Mouse (Mus musculus): Measurements from ENCODE around the gene Spaca7. TPM values are rescaled to one million over a fixed set of nuclear protein-coding genes. Genes with fewer than 3 reads are reported as not detected.
"Not testable (repeated sequence)": the region's sequence is repeated elsewhere in the genome, so short reads cannot be mapped to it uniquely, and the experiment has no call there.

Spaca7 gene
- polyA plus RNA-seq (2012; rRNA removed): not detected in 2 replicates

GRCm38 (mm10) chr8:12572814-12573534, at the start of gene Spaca7:
Spaca7 (plus strand) TSS chr8:12573029.
- DNase-seq (ENCODE audit: low read depth, low spot score): peak; percentile 33
- WGBS: 28% methylated on average over 14 of the region's 14 CpGs

- DNase-seq (ENCODE audit: low read depth, low spot score): no peak
- WGBS: 13% methylated on average over 1 of the region's 1 CpGs
Observed at GRCm38 (mm10) chr8:12524279-12524678, 48.5 kb upstream of the Spaca7 start.

- WGBS: 57% methylated on average over 2 of the region's 2 CpGs
- no peak for DNase-seq (ENCODE audit: low read depth, low spot score)
Observed at GRCm38 (mm10) chr8:12528659-12529058, 44.2 kb upstream of the Spaca7 start.

- 36% methylated on average over 9 of the region's 9 CpGs for WGBS
- DNase-seq (ENCODE audit: low read depth, low spot score): no peak
Observed at GRCm38 (mm10) chr8:12535617-12536016, 37.2 kb upstream of the Spaca7 start.

GRCm38 (mm10) chr8:12536306-12536705, 36.5 kb upstream of the Spaca7 start:
- DNase-seq (ENCODE audit: low read depth, low spot score): no peak
- WGBS: 85% methylated on average over 7 of the region's 7 CpGs

GRCm38 (mm10) chr8:12545236-12545635, 27.6 kb upstream of the Spaca7 start:
- no peak for DNase-seq (ENCODE audit: low read depth, low spot score)
- 63% methylated on average over 4 of the region's 4 CpGs for WGBS

GRCm38 (mm10) chr8:12545671-12546070, 27.2 kb upstream of the Spaca7 start:
- WGBS: 54% methylated on average over 4 of the region's 4 CpGs
- no peak for DNase-seq (ENCODE audit: low read depth, low spot score)

- DNase-seq (ENCODE audit: low read depth, low spot score): no peak
- WGBS: 68% methylated on average over 7 of the region's 7 CpGs
Observed at GRCm38 (mm10) chr8:12547466-12548220, 25.2 kb upstream of the Spaca7 start.

- no peak for DNase-seq (ENCODE audit: low read depth, low spot score)
- 14% methylated on average over 15 of the region's 15 CpGs for WGBS
Observed at GRCm38 (mm10) chr8:12548255-12548654, 24.6 kb upstream of the Spaca7 start.

GRCm38 (mm10) chr8:12548680-12549079, 24.1 kb upstream of the Spaca7 start:
- DNase-seq (ENCODE audit: low read depth, low spot score): no peak
- whole genome bisulfite sequencing: 25% methylated on average over 5 of the region's 5 CpGs

GRCm38 (mm10) chr8:12555515-12556145, 17.2 kb upstream of the Spaca7 start:
- no peak for DNase-seq (ENCODE audit: low read depth, low spot score)
- 58% methylated on average over 15 of the region's 15 CpGs for WGBS

- DNase-seq (ENCODE audit: low read depth, low spot score): no peak
- WGBS: 52% methylated on average over 3 of the region's 3 CpGs
Observed at GRCm38 (mm10) chr8:12558786-12559185, 14.0 kb upstream of the Spaca7 start.

GRCm38 (mm10) chr8:12561403-12561960, 11.3 kb upstream of the Spaca7 start:
- WGBS: 15% methylated on average over 11 of the region's 11 CpGs
- peak; percentile 31 for DNase-seq (ENCODE audit: low read depth, low spot score)

GRCm38 (mm10) chr8:12564307-12564706, 8.5 kb upstream of the Spaca7 start:
- DNase-seq (ENCODE audit: low read depth, low spot score): no peak
- 5% methylated on average over 4 of the region's 4 CpGs for WGBS

- no peak for DNase-seq (ENCODE audit: low read depth, low spot score)
- 83% methylated on average over 10 of the region's 10 CpGs for WGBS
Observed at GRCm38 (mm10) chr8:12565488-12565887, 7.3 kb upstream of the Spaca7 start.

- DNase-seq (ENCODE audit: low read depth, low spot score): no peak
- WGBS: 60% methylated on average over 7 of the region's 7 CpGs
Observed at GRCm38 (mm10) chr8:12566509-12566908, 6.3 kb upstream of the Spaca7 start.

- DNase-seq (ENCODE audit: low read depth, low spot score): no peak
- 79% methylated on average over 5 of the region's 5 CpGs for WGBS
Observed at GRCm38 (mm10) chr8:12576003-12576402, 3.2 kb downstream of the Spaca7 start.

GRCm38 (mm10) chr8:12576739-12577138, 3.9 kb downstream of the Spaca7 start:
- no peak for DNase-seq (ENCODE audit: low read depth, low spot score)
- WGBS: 75% methylated on average over 6 of the region's 6 CpGs

- WGBS: 61% methylated on average over 19 of the region's 19 CpGs
Observed at GRCm38 (mm10) chr8:12579339-12579999, 6.6 kb downstream of the Spaca7 start.

GRCm38 (mm10) chr8:12583785-12584184, 11.0 kb downstream of the Spaca7 start:
- WGBS: 77% methylated on average over 5 of the region's 5 CpGs
- DNase-seq (ENCODE audit: low read depth, low spot score): no peak

More at GRCm38 (mm10) chr8:12579339-12579999, 6.6 kb downstream of the Spaca7 start:
- DNase-seq (ENCODE audit: low read depth, low spot score): not testable (repeated sequence)
